Mouse (Mus musculus) midbrain, embryonic 15.5 days (tissue): ENCODE results near the gene Zan. TPM values are rescaled to one million over a fixed set of nuclear protein-coding genes. Genes with fewer than 3 reads are reported as not detected.
A peak's percentile ranks its signal among the peaks of the same experiment; 100 is the strongest.

Source experiments
- ATAC-seq: fragments of 200-750 bp; cut with Nextera tagmentation; replicated peaks from 2 replicates; pipeline ENCODE4 v1.8.0; 2017; ENCODE audit warnings: moderate TSS enrichment
- H3K27ac ChIP-seq: fragments of 300-500 bp; sonication (generic); 2 replicates; pipeline ENCODE4 v1.5.1; 2015; ENCODE audit warnings: mild to moderate bottlenecking, inconsistent platforms
- H3K27me3 ChIP-seq: fragments of 300-500 bp; sonication (generic); replicated peaks from 2 replicates; pipeline ENCODE4 v1.6.1; 2015; ENCODE audit warnings: inconsistent platforms
- H3K36me3 ChIP-seq: fragments of 300-500 bp; sonication (generic); replicated peaks from 2 replicates; pipeline ENCODE4 v1.6.1; 2015; ENCODE audit warnings: inconsistent platforms
- H3K4me1 ChIP-seq: fragments of 300-500 bp; sonication (generic); 2 replicates; pipeline ENCODE4 v1.6.1; 2015; ENCODE audit warnings: inconsistent platforms
- H3K4me2 ChIP-seq: fragments of 300-500 bp; sonication (generic); 2 replicates; pipeline ENCODE4 v1.6.1; 2015; ENCODE audit warnings: inconsistent platforms, mild to moderate bottlenecking, moderate library complexity
- H3K4me3 ChIP-seq: fragments of 300-500 bp; sonication (generic); 2 replicates; pipeline ENCODE4 v1.5.1; 2015; ENCODE audit warnings: mild to moderate bottlenecking, inconsistent platforms
- H3K9ac ChIP-seq: fragments of 300-500 bp; sonication (generic); 2 replicates; pipeline ENCODE4 v1.6.1; 2015; ENCODE audit warnings: mild to moderate bottlenecking, inconsistent platforms
- H3K9me3 ChIP-seq: fragments of 300-500 bp; sonication (generic); 2 replicates; pipeline ENCODE4 v1.6.1; 2016; ENCODE audit warnings: inconsistent platforms
- WGBS: fragments of 180-500 bp; shearing (Covaris S2); methylation state at CpG from one replicate; pipeline ENCODE4 v1.1.7; 2015; ENCODE audit warnings: mixed read lengths; 5-methylcytosine and 5-hydroxymethylcytosine counted together
- polyA plus RNA-seq: library from polyadenylated mRNA; unstranded; fragments of >200 nt; fragmentation: Nextera tagmentation; extraction: Ambion mirVana; gene quantifications from 2 replicates; pipeline ENCODE4 v1.2.1, GENCODE M21; 2015

The Zan gene
- polyA plus RNA-seq, 1 experiment from 2014 or later: 0.50 TPM

GRCm38 (mm10) chr5:137491559-137491958, 14.7 kb upstream of the Zan start:
- Histone ChIP-seq H3K4me3 (no peak overlapping the region), H3K9me3 (no peaks in the 10 kb centered on the region), H3K27me3 (peaks cover 2% of the 10 kb centered on the region; the same call in 1 of the 2 replicates), H3K9ac (no peak overlapping the region), H3K36me3 (no peaks in the 10 kb centered on the region), H3K4me1 (no peaks in the 10 kb centered on the region), H3K4me2 (no peak overlapping the region), H3K27ac (no peak overlapping the region)
- WGBS: 65% methylated on average over 4 of the region's 4 CpGs
- no peak for ATAC-seq

GRCm38 (mm10) chr5:137487616-137488015, 10.8 kb upstream of the Zan start:
- Histone ChIP-seq H3K9me3 (no peaks in the 10 kb centered on the region), H3K4me3 (no peak overlapping the region), H3K27ac (no peak overlapping the region), H3K4me2 (no peak overlapping the region), H3K9ac (no peak overlapping the region), H3K36me3 (no peaks in the 10 kb centered on the region), H3K27me3 (peaks cover 14% of the 10 kb centered on the region), H3K4me1 (peaks cover 10% of the 10 kb centered on the region)
- WGBS: 89% methylated on average over 7 of the region's 7 CpGs
- no peak for ATAC-seq

- Histone ChIP-seq H3K27me3 (peaks cover 14% of the 10 kb centered on the region), H3K36me3 (no peaks in the 10 kb centered on the region), H3K4me2 (peak overlapping the region; percentile 44), H3K9ac (no peak overlapping the region), H3K4me3 (peak overlapping the region; percentile 18), H3K4me1 (peaks cover 10% of the 10 kb centered on the region), H3K27ac (no peak overlapping the region), H3K9me3 (no peaks in the 10 kb centered on the region)
- 0% methylated on average over 17 of the region's 17 CpGs for WGBS
- ATAC-seq: no peak
Measured at GRCm38 (mm10) chr5:137485851-137486155, 8.9 kb upstream of the Zan start.

- no peaks in the 10 kb centered on the region for H3K36me3 ChIP-seq
Measured at GRCm38 (mm10) chr5:137485071-137485850, 8.4 kb upstream of the Zan start.

GRCm38 (mm10) chr5:137481897-137482296, 5.0 kb upstream of the Zan start:
- 13% methylated on average over 8 of the region's 8 CpGs for whole genome bisulfite sequencing
- ATAC-seq: no peak
- no peak overlapping the region for H3K4me3 ChIP-seq
- H3K4me1 ChIP-seq: peaks cover 10% of the 10 kb centered on the region
- H3K4me2 ChIP-seq: no peak overlapping the region
- no peak overlapping the region for H3K27ac ChIP-seq
- no peaks in the 10 kb centered on the region for H3K9me3 ChIP-seq
- H3K9ac ChIP-seq: no peak overlapping the region
- H3K36me3 ChIP-seq: no peaks in the 10 kb centered on the region
- peaks cover 14% of the 10 kb centered on the region for H3K27me3 ChIP-seq

More at GRCm38 (mm10) chr5:137485071-137485850, 8.4 kb upstream of the Zan start:
- no peak overlapping the region for H3K9ac ChIP-seq
- H3K4me3 ChIP-seq: peak overlapping the region; percentile 18
- peaks cover 14% of the 10 kb centered on the region for H3K27me3 ChIP-seq
- H3K4me2 ChIP-seq: peak overlapping the region; percentile 44
- peaks cover 10% of the 10 kb centered on the region for H3K4me1 ChIP-seq
- 5% methylated on average over 30 of the region's 30 CpGs for WGBS
- no peak for ATAC-seq
- no peaks in the 10 kb centered on the region for H3K9me3 ChIP-seq
- H3K27ac ChIP-seq: no peak overlapping the region

GRCm38 (mm10) chr5:137481138-137481537, 4.3 kb upstream of the Zan start:
- no peak for ATAC-seq
- no peak overlapping the region for H3K27ac ChIP-seq

GRCm38 (mm10) chr5:137474351-137474750, 2.5 kb downstream of the Zan start:
- Histone ChIP-seq H3K9me3 (no peaks in the 10 kb centered on the region), H3K27me3 (no peaks in the 10 kb centered on the region), H3K36me3 (no peaks in the 10 kb centered on the region), H3K9ac (no peak overlapping the region), H3K4me2 (no peak overlapping the region), H3K4me1 (no peaks in the 10 kb centered on the region), H3K4me3 (no peak overlapping the region), H3K27ac (no peak overlapping the region)
- no peak for ATAC-seq
- 19% methylated on average over 2 of the region's 2 CpGs for WGBS

More at GRCm38 (mm10) chr5:137481138-137481537, 4.3 kb upstream of the Zan start:
- no peak overlapping the region for H3K9ac ChIP-seq
- no peak overlapping the region for H3K4me3 ChIP-seq
- no peaks in the 10 kb centered on the region for H3K36me3 ChIP-seq
- no peaks in the 10 kb centered on the region for H3K9me3 ChIP-seq
- peaks cover 10% of the 10 kb centered on the region for H3K4me1 ChIP-seq
- no peak overlapping the region for H3K4me2 ChIP-seq
- H3K27me3 ChIP-seq: peaks cover 10% of the 10 kb centered on the region

- no peaks in the 10 kb centered on the region for H3K4me1 ChIP-seq
- no peaks in the 10 kb centered on the region for H3K27me3 ChIP-seq
- WGBS: 64% methylated on average over 5 of the region's 5 CpGs
- H3K9me3 ChIP-seq: no peaks in the 10 kb centered on the region
- H3K9ac ChIP-seq: no peak overlapping the region
- H3K36me3 ChIP-seq: no peaks in the 10 kb centered on the region
- no peak overlapping the region for H3K27ac ChIP-seq
- no peak overlapping the region for H3K4me2 ChIP-seq
- ATAC-seq: no peak
- H3K4me3 ChIP-seq: no peak overlapping the region
Measured at GRCm38 (mm10) chr5:137472252-137472904, 4.5 kb downstream of the Zan start.

- no peaks in the 10 kb centered on the region for H3K4me1 ChIP-seq
- no peak overlapping the region for H3K27ac ChIP-seq
- H3K9ac ChIP-seq: no peak overlapping the region
- WGBS: 93% methylated on average over 6 of the region's 6 CpGs
- no peaks in the 10 kb centered on the region for H3K36me3 ChIP-seq
- no peak for ATAC-seq
- no peak overlapping the region for H3K4me2 ChIP-seq
- H3K4me3 ChIP-seq: no peak overlapping the region
- H3K27me3 ChIP-seq: no peaks in the 10 kb centered on the region
- no peaks in the 10 kb centered on the region for H3K9me3 ChIP-seq
Measured at GRCm38 (mm10) chr5:137466946-137467345, 9.9 kb downstream of the Zan start.

- 47% methylated on average over 3 of the region's 3 CpGs for WGBS
- H3K4me1 ChIP-seq: no peaks in the 10 kb centered on the region
- no peak overlapping the region for H3K4me2 ChIP-seq
- no peaks in the 10 kb centered on the region for H3K27me3 ChIP-seq
- no peak overlapping the region for H3K9ac ChIP-seq
- H3K4me3 ChIP-seq: no peak overlapping the region
- H3K9me3 ChIP-seq: no peaks in the 10 kb centered on the region
- H3K36me3 ChIP-seq: no peaks in the 10 kb centered on the region
- no peak overlapping the region for H3K27ac ChIP-seq
- no peak for ATAC-seq
Measured at GRCm38 (mm10) chr5:137465049-137465448, 11.8 kb downstream of the Zan start.

GRCm38 (mm10) chr5:137455866-137456591, 20.8 kb downstream of the Zan start:
- Histone ChIP-seq H3K4me1 (no peaks in the 10 kb centered on the region), H3K27ac (no peak overlapping the region), H3K36me3 (no peaks in the 10 kb centered on the region), H3K4me2 (no peak overlapping the region), H3K9me3 (no peaks in the 10 kb centered on the region), H3K27me3 (no peaks in the 10 kb centered on the region), H3K4me3 (no peak overlapping the region), H3K9ac (no peak overlapping the region)
- no peak for ATAC-seq
- WGBS: 78% methylated on average over 7 of the region's 7 CpGs

GRCm38 (mm10) chr5:137455206-137455605, 21.7 kb downstream of the Zan start:
- Histone ChIP-seq H3K4me1 (no peaks in the 10 kb centered on the region), H3K4me2 (no peak overlapping the region), H3K9me3 (no peaks in the 10 kb centered on the region), H3K27ac (no peak overlapping the region), H3K36me3 (no peaks in the 10 kb centered on the region), H3K4me3 (no peak overlapping the region), H3K9ac (no peak overlapping the region), H3K27me3 (no peaks in the 10 kb centered on the region)
- 89% methylated on average over 6 of the region's 6 CpGs for WGBS
- ATAC-seq: no peak
